Mouse (Mus musculus) G1E (cell line): Measurements from ENCODE around the gene Rbpj. TPM values are rescaled to one million over a fixed set of nuclear protein-coding genes. Genes with fewer than 3 reads are reported as not detected.

ENCODE experiments used
- ATAC-seq: 2 replicates; pipeline ENCODE4 v1.8.0; 2016; ENCODE audit warnings: mild to moderate bottlenecking; ENCODE audit not compliant: insufficient number of reproducible peaks, poor library complexity, low FRiP score, severe bottlenecking; ENCODE audit errors: extremely low read depth
- DNase-seq: peaks from one replicate; pipeline ENCODE4 v3.0.0; 2012; ENCODE audit warnings: low spot score
- H3K27me3 ChIP-seq: 2 replicates; pipeline ENCODE4 v1.6.1; 2012; ENCODE audit warnings: mild to moderate bottlenecking, low read length, inconsistent platforms; ENCODE audit not compliant: insufficient read depth
- H3K36me3 ChIP-seq: replicated peaks from 2 replicates; pipeline ENCODE3; 2012; ENCODE audit warnings: mild to moderate bottlenecking, inconsistent platforms
- H3K4me1 ChIP-seq: 2 replicates; pipeline ENCODE4 v1.6.1; 2012; ENCODE audit warnings: low read depth, low read length, inconsistent platforms, mixed read lengths; ENCODE audit not compliant: insufficient read depth
- H3K4me3 ChIP-seq: 2 replicates; pipeline ENCODE4 v1.5.1; 2012; ENCODE audit warnings: low read depth, mild to moderate bottlenecking, inconsistent platforms, low read length, moderate library complexity, mixed read lengths
- H3K9me3 ChIP-seq: replicated peaks from 2 replicates; pipeline ENCODE4 v1.6.1; 2012; ENCODE audit warnings: inconsistent platforms
- CTCF ChIP-seq: IDR thresholded peaks from 2 replicates; pipeline ENCODE4 v1.5.1; 2012; ENCODE audit warnings: low read depth, low read length, inconsistent platforms, mixed read lengths
- GATA1 ChIP-seq: IDR thresholded peaks from 2 replicates; pipeline ENCODE4 v1.6.1; 2012; ENCODE audit warnings: borderline replicate concordance, low read length, inconsistent platforms, mixed read lengths
- GATA2 ChIP-seq: IDR thresholded peaks from 2 replicates; pipeline ENCODE4 v1.6.1; 2012; ENCODE audit warnings: low read depth, low read length, inconsistent platforms, borderline replicate concordance
- POLR2AphosphoS5 ChIP-seq: IDR thresholded peaks from 2 replicates; pipeline ENCODE4 v1.6.1; 2012; ENCODE audit warnings: low read depth, low read length, inconsistent platforms; ENCODE audit not compliant: insufficient replicate concordance
- TAL1 ChIP-seq: conservative IDR thresholded peaks from 2 replicates; pipeline ENCODE4 v1.6.1; 2012; ENCODE audit warnings: low read depth, low read length, inconsistent platforms, mixed read lengths
- polyA plus RNA-seq: library from polyadenylated mRNA; stranded (reverse); fragments of >175 nt; gene quantifications from 2 replicates; pipeline ENCODE4 v1.2.3, GENCODE M21; 2012
- total RNA-seq, 2 experiments: library from RNA; stranded (forward) in 1 of 2; stranded (reverse) in 1 of 2; fragments of 200-1000 nt in 1 of 2; fragments of >200 nt in 1 of 2; fragmentation: Nextera tagmentation in 1 of 2; gene quantifications; 2 replicates each; pipeline ENCODE4 v1.2.3; 2014 to 2017

Gene Rbpj
- total and polyA plus RNA-seq, 3 experiments: 5.5 to 33.5 (median 17.2) TPM

DNA sequence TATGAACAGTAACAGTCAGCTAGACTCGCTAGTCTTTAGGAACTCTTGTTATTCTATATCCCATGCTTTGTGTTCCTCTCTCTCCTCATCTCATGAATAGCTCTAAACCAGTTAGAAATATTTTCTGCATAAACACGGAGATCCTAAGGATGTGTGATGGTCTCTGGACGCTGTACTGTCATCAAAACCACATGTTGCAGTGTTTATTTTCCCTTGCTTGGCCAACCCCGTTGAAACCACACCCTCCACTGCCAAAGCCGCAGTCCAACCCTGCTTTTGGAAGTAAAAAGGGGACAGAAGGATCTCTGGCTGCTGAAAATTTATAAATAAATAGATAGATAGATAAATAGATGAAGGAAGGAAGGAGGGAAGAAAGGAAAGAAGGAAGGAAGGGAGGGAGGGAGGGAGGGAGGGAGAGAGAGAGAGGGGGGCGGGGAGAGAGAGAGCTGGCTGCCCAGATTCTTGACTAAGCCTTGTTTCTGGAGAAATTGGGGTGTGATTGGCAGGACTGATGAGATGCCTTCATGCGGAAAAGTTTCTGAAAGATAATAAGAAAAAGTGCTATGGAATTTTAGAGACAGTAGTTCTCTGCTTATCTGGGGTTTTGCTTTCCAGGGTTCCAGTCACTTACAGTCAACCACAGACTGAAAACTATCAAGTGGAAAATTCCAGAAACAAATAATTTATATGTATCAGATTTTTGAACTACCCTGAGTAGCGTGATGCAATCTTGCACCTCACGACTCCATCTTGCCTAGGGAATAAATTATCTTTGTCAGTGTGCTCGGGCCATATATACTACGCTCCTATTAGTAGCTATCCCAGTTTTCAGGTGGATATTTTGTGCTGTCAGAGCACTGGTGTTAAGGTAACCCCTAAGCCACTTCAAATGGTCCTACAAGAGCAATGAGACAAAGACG, 70.9 kb downstream of the Rbpj start:
- ATAC-seq (no peak), DNase-seq (no peak)
- Histone ChIP-seq H3K4me1 (no peaks in the 10 kb centered on the region), H3K36me3 (no peaks in the 10 kb centered on the region), H3K9me3 (no peaks in the 10 kb centered on the region), H3K4me3 (no peak overlapping the region), H3K27me3 (no peaks in the 10 kb centered on the region)
- TF ChIP-seq POLR2AphosphoS5 (no peak), TAL1 (no peak), GATA2 (no peak), GATA1 (no peak), CTCF (no peak)

DNA sequence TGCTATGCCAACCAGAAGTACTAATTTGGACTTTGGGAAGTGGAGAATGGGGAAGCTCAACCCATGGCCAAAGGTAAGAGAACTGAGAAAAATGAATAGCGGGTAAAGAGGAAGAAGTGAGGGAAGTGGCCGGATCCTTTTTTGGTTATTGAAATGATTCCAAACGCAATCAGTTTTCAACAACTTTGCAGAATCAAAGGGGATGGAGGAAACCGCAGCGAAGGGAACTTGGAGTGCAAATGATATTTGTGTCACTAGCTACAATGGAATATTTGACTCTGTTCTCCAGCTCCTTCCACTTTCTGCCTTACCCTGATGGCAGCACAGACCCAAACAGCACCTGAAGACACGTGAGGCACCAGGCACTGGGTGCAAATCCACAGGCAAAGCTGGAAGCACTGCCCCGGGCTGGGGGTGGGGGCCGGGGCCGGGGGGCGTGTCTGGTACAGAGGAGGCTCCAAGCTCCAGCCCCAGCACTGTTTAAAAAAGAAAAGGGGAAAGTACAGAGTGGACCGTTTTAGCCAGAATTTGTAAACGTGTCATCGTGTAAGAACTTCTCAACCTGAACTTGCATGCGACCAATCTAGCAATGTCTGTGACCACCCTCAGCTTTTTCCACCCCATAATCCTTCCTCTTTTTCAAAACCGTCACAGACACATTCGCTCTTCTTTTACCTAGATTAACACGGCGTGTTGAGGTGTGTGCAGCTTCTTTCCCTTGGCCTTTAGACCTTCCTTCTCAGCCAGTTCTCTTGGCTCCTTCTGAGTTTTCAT, 74.1 kb downstream of the Rbpj start:
- H3K36me3 ChIP-seq: no peaks in the 10 kb centered on the region
- peaks cover 3% of the 10 kb centered on the region; the same call in 1 of the 2 replicates for H3K27me3 ChIP-seq
- no peak for DNase-seq
- no peak overlapping the region for H3K4me3 ChIP-seq
- TF ChIP-seq GATA1 (no peak), POLR2AphosphoS5 (no peak), CTCF (no peak), TAL1 (no peak), GATA2 (no peak)
- H3K4me1 ChIP-seq: no peaks in the 10 kb centered on the region
- ATAC-seq: no peak
- H3K9me3 ChIP-seq: no peaks in the 10 kb centered on the region

DNA sequence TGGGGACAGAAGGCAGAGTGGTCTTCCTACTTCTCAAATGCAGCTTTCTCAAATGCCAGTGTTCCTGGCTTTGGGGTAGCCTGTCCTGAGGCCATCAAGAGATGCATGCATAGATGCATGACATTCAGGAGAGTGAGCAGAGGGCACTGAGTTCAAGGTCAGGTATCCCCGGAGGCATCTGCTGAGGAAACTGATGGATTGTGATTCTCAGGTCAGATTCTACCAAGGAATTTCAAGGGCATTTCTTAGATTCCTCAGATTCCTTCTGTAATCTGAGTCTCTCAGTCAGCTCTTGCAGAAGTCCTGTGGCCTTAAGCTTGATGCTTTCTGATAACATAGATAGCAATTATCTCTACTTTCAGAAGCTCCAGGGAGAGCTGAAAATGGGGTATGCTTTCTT, 76.1 kb downstream of the Rbpj start:
- no peaks in the 10 kb centered on the region for H3K36me3 ChIP-seq
- H3K9me3 ChIP-seq: no peaks in the 10 kb centered on the region
- H3K4me3 ChIP-seq: no peak overlapping the region
- no peak for DNase-seq
- H3K4me1 ChIP-seq: no peaks in the 10 kb centered on the region
- ATAC-seq: no peak
- TF ChIP-seq GATA2 (no peak), TAL1 (no peak), CTCF (no peak), GATA1 (no peak), POLR2AphosphoS5 (no peak)
- H3K27me3 ChIP-seq: peaks cover 3% of the 10 kb centered on the region; the same call in 1 of the 2 replicates

DNA sequence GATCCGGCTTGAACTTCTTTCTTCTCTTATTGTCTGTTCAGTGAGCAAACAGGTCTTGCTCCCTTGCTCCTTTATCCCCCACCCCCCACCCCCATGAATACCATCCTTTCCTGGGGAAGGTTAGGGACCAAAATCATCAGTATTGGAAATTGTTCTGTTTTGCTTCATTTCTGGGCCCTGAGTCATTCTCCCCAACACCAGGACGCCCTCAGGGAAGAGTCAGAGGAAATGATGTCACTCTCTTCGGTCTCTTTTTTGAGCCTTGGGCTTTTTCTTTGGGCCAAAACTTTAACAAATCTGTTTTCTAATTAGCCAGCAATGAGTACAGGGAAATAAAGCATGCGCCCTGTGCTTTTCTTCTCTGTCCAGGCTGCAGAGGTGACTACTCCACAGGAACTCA, 77.4 kb downstream of the Rbpj start:
- H3K4me1 ChIP-seq: no peaks in the 10 kb centered on the region
- peaks cover 3% of the 10 kb centered on the region; the same call in 1 of the 2 replicates for H3K27me3 ChIP-seq
- no peak for ATAC-seq

DNA sequence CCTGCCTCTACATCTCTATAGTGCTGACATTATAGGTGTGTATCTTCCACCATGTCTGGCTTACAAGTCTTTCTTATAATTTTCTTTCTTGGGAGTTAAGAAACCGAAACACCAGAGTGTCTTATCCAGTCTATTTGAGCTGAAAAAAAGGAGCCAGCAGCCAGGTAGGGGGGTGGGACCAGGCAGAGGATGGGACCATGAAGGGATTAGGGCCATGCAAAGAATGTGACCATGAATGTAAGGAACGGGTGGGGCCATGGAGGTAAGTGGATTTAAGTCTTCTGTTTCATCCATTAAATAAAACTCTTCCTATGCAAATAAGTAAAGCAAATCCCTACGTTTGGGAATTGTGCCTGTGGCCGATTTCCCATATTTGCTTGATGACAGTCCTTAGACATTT, 78.0 kb downstream of the Rbpj start:
- ATAC-seq (no peak), DNase-seq (no peak)
- no peaks in the 10 kb centered on the region for H3K4me1 ChIP-seq
- no peaks in the 10 kb centered on the region for H3K9me3 ChIP-seq
- no peak overlapping the region for H3K4me3 ChIP-seq
- TF ChIP-seq POLR2AphosphoS5 (no peak), GATA2 (no peak), GATA1 (no peak), TAL1 (no peak), CTCF (no peak)
- H3K27me3 ChIP-seq: peaks cover 3% of the 10 kb centered on the region; the same call in 1 of the 2 replicates
- no peaks in the 10 kb centered on the region for H3K36me3 ChIP-seq

More for the DNA sequence above, 77.4 kb downstream of the Rbpj start:
- Histone ChIP-seq H3K4me3 (no peak overlapping the region), H3K36me3 (no peaks in the 10 kb centered on the region), H3K9me3 (no peaks in the 10 kb centered on the region)
- TF ChIP-seq POLR2AphosphoS5 (no peak), GATA1 (no peak), GATA2 (no peak), CTCF (no peak), TAL1 (no peak)
- no peak for DNase-seq

DNA sequence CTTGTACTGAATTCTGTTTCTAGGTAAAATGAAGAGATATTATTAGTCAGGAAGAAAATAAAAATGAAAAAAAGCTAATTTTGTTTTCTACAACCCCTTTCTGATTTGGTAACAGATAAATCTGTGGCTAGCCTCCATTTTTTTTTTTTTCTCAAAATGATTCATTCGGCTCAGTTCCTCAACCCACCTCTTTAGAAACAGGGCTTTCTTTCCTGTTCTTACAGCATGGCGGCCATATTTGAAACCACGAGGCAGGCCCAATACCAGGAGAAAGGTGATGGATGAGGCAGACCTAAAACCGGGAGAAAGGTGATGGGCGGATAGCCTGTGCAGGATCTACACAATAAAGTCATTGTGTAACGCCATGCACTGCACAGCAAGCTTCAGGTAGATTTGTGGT, 80.5 kb downstream of the Rbpj start:
- Histone ChIP-seq H3K36me3 (no peaks in the 10 kb centered on the region), H3K4me3 (no peak overlapping the region), H3K27me3 (peaks cover 3% of the 10 kb centered on the region; the same call in 1 of the 2 replicates), H3K4me1 (no peaks in the 10 kb centered on the region), H3K9me3 (no peaks in the 10 kb centered on the region)
- no peak for ATAC-seq
- no peak for DNase-seq
- TF ChIP-seq GATA1: no peak
- TF ChIP-seq POLR2AphosphoS5: no peak
- TF ChIP-seq TAL1: no peak
- TF ChIP-seq GATA2: no peak
- TF ChIP-seq CTCF: no peak
